Mouse (Mus musculus): Measurements from ENCODE around the gene Adamts20.

Gene Adamts20

DNA sequence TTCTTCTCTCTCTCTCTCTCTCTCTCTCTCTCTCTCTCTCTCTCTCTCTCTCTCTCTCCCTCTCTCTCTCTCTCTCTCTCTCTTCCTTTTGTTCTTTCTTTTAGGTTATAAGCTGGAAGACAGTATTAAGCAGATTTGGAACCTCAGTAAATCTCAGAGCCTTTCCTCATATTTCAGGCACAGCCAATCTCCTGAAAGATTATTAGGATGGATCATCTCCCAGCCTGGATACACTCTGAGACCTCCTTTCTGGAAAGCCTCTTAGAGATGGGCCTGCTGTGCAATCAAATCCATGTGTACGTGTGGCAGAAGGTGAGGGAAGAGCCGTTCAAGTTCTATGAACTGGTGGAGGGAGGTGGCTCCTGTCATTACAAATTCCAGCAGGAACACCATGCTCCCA is 220.9 kb downstream of the Adamts20 start:
- no peak for DNase-seq

GRCm38 (mm10) chr15:94242133-94242532 is 223.1 kb downstream of the Adamts20 start:
- DNase-seq = no peak

GRCm38 (mm10) chr15:94239637-94240036 is 225.6 kb downstream of the Adamts20 start:
- peak in 1 of 2 experiments; percentile 17 for DNase-seq

- no peak for DNase-seq
Measured at GRCm38 (mm10) chr15:94239127-94239526, 226.1 kb downstream of the Adamts20 start.

- no peak for DNase-seq
Measured at GRCm38 (mm10) chr15:94238058-94238876, 227.0 kb downstream of the Adamts20 start.

GRCm38 (mm10) chr15:94236726-94237125 is 228.5 kb downstream of the Adamts20 start:
- DNase-seq = no peak

DNA sequence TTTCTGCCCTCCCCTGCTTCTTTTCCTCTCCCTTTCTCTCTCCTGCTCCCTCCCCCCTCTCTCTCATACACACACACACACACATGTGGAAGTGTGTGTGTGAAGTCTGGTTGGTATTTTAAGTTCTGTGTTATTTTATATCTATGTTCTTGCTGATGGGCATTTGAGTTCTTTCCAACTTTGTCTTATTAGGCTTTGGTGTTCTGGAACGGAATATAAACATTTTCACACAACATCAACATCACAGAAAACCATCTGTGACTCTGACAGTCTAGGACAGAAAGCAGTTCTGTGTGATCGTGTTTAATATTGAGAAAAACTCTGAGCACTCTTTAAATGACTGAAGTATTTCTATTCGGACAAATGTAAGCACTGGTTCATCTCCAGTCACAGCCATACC is 229.1 kb downstream of the Adamts20 start:
- no peak for DNase-seq

GRCm38 (mm10) chr15:94235190-94235589 is 230.0 kb downstream of the Adamts20 start:
- DNase-seq = peak in 1 of 2 experiments; percentile 49

GRCm38 (mm10) chr15:94231246-94231645 is 234.0 kb downstream of the Adamts20 start:
- peak in 1 of 2 experiments; percentile 29 for DNase-seq

DNA sequence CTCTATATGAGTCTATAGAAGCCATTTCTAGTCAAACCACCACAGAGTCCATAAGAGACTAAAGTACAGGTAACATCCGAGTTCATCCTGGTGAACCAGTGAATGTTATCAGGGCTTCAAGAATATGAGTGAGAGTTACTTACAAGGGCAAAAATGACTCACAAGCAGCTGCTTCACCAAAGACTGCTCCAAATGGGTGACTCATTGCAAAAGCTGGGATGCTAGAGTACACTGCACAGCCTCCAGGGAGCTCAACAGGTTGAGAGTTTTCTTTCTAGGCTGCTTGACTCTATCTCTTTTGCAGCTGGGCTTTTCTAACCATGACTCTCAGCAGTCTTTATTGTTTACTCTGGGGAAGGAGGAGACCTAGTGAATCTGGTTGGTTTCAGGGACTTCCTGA is 237.8 kb downstream of the Adamts20 start:
- DNase-seq = no peak

- no peak for DNase-seq
Measured at GRCm38 (mm10) chr15:94223101-94223500, 242.1 kb downstream of the Adamts20 start.

GRCm38 (mm10) chr15:94220686-94221085 is 244.5 kb downstream of the Adamts20 start:
- DNase-seq = no peak
